Mouse (Mus musculus) left cerebral cortex, postnatal 14 days (tissue): ENCODE results near the gene S100a3. TPM values are rescaled to one million over a fixed set of nuclear protein-coding genes. Genes with fewer than 3 reads are reported as not detected.
A peak's percentile ranks its signal among the peaks of the same experiment; 100 is the strongest.

Experiments
- DNase-seq, 2 experiments: peaks; one replicate each; pipeline ENCODE4 v3.0.0; 2021 to 2022; ENCODE audit warnings: low spot score in 2 of 2, mixed read lengths in 1 of 2
- intact Hi-C: fragments of 180-260 bp; cut with DNase I; formaldehyde crosslinking; loops from one replicate; pipeline ENCODE4 v1.15.1; 2025
- total RNA-seq, 2 experiments: library from RNA; stranded (reverse); gene quantifications; 2 replicates each; pipeline ENCODE4 v1.2.3; 2021

Gene S100a3
- total RNA-seq, 2 experiments from 2014 or later: 1.1 to 3.5 TPM

DNA sequence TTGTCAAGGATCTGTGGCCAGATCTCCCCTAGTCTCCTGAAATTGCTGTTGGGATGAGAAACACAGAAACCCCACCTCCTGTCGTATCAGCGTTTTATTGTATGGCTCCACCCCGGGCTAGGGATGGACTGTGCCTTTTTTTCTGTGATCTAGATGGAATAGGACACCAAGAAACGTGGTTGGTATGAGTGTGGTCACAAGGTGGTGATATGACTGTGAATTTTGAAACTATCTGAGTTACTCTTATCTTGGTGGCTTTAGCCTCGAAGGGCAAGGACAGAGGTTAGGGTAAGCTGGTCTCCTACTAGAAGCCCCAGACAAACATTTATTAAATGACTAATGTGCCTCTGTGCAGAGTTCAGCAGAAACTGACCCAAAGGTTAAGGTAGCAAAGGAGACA lies 35.2 kb downstream of the S100a3 start:
- intact Hi-C loops: no loop called here
- DNase-seq: no peak

DNA sequence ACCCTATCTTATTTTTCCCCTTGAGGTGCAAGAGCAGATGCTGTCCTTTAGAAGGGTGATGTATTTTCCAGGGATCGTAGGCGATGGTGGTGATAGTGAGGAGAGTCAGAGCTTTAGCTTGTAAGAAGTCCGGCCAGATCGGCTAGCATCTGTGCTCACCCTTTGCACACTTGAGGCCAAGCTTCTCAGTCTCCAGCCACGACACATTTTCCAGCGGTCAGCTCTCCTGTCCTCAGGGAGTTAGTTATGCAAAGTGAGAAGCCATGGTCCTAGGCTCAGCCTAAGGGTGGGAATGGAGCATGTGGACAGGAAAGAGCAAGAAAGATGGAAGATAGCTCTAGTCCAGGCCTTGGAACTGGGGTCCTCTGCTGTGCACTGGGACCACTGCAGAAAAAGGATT lies 36.4 kb downstream of the S100a3 start:
- intact Hi-C loops: no loop called here
- no peak for DNase-seq

DNA sequence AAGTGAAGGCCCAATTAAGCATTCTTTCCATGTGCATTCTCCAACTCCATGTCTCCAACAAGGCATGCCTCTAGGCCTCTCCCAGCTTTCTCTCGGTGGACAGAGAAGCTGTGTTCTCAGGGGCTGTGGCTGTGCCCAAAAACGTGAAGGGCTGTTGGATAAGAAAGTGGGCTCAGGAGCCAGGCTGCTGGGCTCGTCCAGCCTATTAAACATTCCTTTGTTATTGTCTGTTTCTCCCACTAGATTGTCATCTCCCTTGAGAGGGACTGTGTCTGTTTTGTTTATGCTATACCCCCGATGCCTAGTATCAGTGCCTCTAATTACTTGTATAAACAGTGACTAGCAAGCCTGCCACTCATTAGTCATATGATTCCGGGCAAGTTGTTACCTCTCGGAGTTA lies 37.4 kb downstream of the S100a3 start:
- intact Hi-C loops: no loop called here
- DNase-seq: no peak

DNA sequence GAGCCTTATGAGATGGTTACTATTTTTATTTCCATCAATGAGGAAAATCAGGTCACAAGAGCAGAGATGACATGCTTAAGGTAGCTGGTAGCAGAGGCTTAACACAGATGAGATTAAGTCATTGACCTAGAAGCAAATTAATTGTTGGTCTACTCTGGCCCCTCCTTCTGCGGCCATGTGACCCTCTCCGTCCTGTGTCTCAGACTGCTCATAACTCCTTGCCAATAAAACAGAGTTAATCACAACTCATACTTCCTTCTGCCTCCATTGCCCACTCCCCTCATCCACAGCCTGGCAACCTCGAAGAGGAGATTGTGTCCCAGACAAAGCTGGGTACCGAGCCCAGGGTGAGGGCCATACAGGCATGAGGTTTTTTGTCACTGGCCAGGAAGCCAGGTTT lies 37.8 kb downstream of the S100a3 start:
- DNase-seq: no peak
- intact Hi-C loops: no loop called here

DNA sequence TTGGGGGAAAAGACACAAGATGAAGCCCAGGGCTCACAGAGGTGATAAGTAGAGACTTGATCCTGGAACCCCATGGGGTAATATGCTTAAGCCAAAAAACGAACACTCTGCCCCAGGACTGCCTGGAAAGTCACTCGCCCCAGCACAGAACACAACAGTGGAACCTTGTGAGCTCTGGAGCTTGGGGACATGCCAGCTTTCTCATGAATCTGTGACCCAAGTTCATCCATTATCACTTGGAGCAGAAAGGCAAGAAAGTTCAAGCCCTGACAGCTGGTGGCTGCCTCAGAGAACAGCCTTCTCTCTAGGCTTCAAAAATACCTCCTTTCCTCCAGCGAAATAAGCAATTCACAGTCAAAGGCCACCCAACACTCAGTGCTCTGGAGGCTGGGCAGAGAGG lies 39.0 kb downstream of the S100a3 start:
- intact Hi-C loops: no loop called here
- no peak for DNase-seq

DNA sequence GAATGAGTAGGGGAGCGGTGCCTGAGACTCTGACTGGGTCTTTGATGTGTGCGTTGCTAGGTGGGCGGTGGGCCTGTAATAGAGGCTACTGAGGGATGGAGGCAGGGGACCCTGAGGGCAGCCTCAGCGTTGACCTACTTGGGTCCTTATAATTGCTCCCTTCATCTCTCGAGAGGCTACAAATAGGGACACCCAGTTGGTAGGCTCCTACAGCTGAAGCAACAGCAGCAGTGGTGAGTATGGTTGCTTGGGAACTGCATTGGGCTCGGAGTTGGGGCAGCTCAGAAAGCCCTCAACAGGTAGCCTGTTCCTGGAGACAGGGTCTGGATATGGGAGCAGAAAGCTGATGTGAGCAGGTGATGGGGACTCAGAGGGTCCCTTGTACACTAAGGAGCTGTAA lies 39.7 kb downstream of the S100a3 start:
- no peak for DNase-seq
- intact Hi-C loops: no loop called here

DNA sequence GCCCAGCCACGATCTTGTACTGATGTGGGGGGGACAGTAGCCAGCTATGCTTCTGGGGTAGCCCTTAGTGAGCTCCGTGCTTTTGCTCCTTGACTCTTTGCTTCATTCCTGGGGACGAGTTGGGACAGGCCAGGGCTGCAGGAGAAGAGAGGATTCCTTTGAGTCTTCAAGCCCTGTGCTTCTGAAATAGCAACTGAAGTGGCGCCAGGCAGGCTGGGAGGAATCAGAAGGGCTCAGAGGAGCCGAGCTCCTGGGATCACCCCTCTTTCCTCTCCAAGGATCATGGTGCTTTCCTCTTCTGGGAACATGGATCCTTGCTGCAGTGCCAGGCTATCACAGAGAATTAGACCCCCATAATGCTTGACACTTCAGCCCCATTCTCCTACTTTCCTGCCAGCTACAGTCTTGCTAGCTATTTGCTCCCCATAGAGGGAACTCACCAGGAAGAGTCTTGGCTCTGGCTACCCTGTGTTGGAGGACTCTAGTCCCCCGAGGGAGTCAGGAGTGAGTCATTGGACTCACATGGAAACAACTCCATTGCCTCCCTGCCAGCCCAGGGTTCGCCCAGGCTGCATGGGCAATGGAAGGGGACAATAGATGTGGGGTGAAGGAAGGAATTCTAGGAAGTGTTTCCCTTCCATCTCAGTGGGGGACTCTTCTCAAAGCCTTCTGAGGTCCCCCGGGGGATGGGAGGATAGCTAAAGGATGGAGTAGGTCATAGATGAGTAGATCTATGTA lies 40.2 kb downstream of the S100a3 start:
- no peak for DNase-seq
- intact Hi-C loops: no loop called here

DNA sequence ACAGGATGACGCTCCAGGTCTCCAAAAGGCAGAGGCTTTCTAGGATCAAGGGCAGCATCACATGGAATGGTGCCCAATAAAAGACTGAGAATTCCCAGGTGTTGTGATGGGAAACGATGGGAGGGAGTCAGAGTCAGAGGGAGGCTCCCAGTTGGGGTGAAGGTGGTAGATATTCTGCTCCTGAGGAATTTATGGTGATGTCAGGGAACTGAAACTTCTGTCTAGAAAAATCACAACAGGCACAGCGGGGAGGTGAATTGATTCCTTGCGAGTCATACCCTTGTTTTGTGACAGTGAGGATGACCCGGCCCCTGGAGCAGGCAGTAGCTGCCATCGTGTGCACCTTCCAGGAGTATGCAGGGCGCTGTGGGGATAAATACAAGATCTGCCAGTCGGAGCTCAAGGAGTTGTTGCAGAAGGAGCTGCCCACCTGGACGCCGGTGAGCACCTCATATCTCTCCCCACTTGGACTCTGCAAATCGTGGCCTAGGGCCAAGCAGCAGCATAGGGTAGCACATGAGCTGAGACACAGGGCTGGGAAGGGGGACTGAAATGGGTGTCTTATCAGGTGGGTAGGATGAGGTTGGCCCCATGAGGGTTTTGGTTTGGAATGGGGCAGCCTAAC lies 41.2 kb downstream of the S100a3 start, which contains the start of gene Gm42674:
Gm42674 (plus strand) TSS at position 419 of the 625 bp plus-strand sequence.
- no peak for DNase-seq
- intact Hi-C loops: no loop called here

DNA sequence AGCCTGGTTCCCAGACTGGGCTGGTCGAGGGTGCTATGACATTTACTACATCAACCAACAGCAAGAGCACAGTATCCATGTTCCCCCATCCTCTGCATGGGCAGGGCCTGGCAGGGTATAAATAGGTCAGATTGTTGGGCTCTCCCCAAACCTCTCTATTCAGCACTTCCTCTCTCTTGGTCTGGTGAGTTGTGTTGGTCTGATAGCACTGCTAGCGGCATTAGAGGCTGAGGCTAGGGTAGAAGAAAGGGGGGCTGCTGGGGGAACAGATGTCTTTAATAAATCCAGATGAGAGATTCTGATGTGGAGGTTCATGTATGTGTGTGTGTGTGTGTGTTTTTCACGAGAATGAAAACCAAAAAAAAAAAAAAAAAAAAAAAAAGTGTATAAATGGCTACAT lies 43.2 kb downstream of the S100a3 start, which contains the start of gene S100a4:
S100a4 (plus strand) TSS at position 149 of the 400 bp plus-strand sequence.
- intact Hi-C loops: no loop called here
- DNase-seq: no peak

DNA sequence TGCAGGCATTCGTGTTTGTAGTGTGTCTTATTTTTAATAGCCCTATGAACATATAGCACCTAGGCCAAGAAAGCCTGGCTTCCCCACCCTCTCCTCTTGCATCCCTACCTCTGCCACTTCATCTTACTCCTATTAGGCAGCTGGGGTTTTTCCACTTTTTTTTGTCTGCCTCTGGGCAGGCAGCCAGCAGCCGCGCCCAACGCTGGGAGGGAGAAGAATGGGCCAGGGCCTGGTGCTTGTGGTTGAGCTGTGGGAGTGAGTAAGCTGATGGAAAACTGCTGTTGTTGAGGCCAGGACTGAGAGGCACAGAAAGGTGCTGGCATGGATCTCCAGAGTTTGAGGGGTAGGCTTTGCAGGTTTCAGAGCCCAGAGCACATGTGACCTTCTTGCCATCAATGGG lies 44.0 kb downstream of the S100a3 start:
- DNase-seq: peak in 1 of 2 experiments; percentile 35
- intact Hi-C loops: no loop called here

- intact Hi-C loops: no loop called here
Observed at GRCm38 (mm10) chr3:90605049-90605448, 44.7 kb downstream of the S100a3 start.

DNA sequence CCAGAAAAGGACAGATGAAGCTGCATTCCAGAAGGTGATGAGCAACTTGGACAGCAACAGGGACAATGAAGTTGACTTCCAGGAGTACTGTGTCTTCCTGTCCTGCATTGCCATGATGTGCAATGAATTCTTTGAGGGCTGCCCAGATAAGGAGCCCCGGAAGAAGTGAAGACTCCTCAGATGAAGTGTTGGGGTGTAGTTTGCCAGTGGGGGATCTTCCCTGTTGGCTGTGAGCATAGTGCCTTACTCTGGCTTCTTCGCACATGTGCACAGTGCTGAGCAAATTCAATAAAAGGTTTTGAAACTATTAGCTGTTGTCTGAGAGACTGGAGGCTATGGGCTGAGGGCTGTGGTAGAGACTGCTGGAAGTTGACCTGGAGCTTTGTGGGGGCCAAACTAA lies 45.4 kb downstream of the S100a3 start:
- DNase-seq: no peak
- intact Hi-C loops: no loop called here

More at GRCm38 (mm10) chr3:90605049-90605448, 44.7 kb downstream of the S100a3 start:
- DNase-seq: no peak

DNA sequence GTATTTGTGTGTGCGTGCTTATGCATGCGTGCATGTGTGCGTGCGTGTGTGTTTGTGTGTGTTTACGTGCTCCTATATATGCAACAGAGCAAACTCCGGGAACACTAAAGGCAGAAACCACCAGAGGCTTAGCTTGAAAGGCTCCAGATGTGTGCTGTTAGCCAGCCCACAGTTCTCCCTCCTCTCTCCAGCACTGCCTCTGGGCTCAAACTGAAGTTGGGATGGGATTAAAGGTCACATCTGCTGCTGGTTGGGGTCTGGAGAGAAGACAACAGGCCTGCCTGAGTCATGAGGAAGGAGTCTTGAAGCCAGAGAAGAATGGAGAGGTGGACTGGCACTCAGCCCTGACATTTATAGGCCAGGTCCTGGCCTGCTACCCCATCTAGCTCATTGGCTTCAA lies 45.8 kb downstream of the S100a3 start:
- no peak for DNase-seq
- intact Hi-C loops: no loop called here

GRCm38 (mm10) chr3:90607361-90607760 lies 47.0 kb downstream of the S100a3 start:
- intact Hi-C loops: no loop called here
- DNase-seq: no peak

GRCm38 (mm10) chr3:90608223-90608622 lies 47.8 kb downstream of the S100a3 start, which contains the start of gene S100a5:
Gene S100a5, plus strand, starts transcription at chr3:90608523.
- intact Hi-C loops: no loop called here
- no peak for DNase-seq

DNA sequence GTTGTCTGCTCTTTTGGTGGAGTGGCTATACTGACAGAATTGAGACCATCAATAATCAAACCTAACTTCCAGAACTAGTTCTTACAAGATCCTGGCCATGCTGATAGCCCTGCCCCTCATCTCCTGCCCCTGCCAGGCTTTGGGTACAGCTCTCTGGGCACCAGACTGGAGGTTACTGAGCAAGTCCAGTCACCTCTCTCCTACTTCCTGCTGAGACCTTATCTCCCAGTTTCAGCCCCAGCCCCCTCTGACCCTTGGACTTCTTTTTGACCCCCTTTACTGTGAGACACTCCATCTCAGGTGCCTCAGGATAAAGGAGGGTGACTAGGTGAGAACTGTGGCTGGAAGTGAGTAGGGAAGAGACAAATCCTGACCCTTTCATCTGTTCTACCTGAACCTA lies 48.7 kb downstream of the S100a3 start:
- intact Hi-C loops: no loop called here
- DNase-seq: no peak

- intact Hi-C loops: no loop called here
- no peak for DNase-seq
Observed at GRCm38 (mm10) chr3:90611494-90611893, 51.1 kb downstream of the S100a3 start.

DNA sequence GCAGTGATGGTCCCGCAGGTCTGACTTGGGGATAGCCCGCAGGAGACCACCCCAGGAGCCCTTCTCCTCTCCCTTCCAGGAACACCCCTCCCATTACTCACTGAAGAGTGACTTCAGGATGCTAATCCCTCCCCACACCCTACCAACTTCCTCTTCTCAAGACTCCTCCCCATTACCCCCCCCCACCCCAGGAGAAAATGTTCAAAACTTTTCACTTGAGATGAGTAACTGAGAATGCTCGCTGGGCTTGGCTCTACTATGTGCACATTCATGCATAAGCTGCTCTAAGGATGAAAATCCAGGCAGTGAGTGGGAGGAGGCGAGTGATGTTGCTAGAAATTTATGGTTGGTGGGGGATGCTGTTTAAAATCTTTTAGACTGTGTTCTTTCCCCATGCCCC lies 51.7 kb downstream of the S100a3 start:
- DNase-seq: peak in 1 of 2 experiments; percentile 66
- intact Hi-C loops: loop anchor here (2.0 kb wide), 1 partner anchor 25 kb away; no protein-coding TSS in a partner anchor

DNA sequence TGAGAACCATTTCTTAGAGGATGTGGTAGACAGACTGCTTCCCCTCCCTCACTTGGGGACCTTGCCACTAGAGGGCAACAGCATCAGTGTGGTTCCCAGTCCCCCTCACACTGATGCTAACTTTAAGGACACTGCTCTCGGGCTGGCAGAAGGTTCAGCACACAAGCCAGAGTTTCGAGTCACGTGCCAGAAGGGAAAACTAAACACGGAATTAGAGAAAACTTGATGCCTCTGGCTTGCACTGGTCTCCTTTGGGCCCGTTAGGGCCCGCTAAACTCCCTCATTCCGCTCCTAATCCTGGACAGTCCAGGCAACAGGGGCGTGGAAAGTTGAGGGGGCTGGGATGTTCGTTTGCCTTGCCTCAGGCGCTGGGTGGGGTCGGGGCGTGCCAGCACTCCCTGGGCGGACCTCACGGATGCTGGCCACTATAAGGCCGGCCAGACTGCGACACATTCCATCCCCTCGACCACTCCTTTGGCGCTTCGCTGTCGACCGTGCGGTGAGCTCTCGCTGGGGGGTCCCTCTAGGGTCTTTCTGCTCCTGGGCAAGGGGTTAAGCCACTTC lies 52.4 kb downstream of the S100a3 start, which contains the start of gene S100a6:
S100a6 (plus strand) TSS at position 155 of the 564 bp plus-strand sequence.
- peak; percentile 63 to 75 for DNase-seq
- intact Hi-C loops: loop anchor here (2.0 kb wide), 1 partner anchor 26 kb away; no protein-coding TSS in a partner anchor

- DNase-seq: no peak
- intact Hi-C loops: loop anchor here (2.0 kb wide), 2 partner anchors 27 to 123 kb away; partner anchors contain the start of gene Snapin
Observed at GRCm38 (mm10) chr3:90613461-90614147, 53.2 kb downstream of the S100a3 start.
